Mouse (Mus musculus) stomach, embryonic 15.5 days (tissue): ENCODE data around the gene Ihh. TPM values are rescaled to one million over a fixed set of nuclear protein-coding genes. Genes with fewer than 3 reads are reported as not detected.
A peak's percentile ranks its signal among the peaks of the same experiment; 100 is the strongest.

Experiments
- ATAC-seq: fragments of 200-750 bp; cut with Nextera tagmentation; 2 replicates; pipeline ENCODE4 v1.8.0; 2017; ENCODE audit warnings: low read depth, moderate number of reproducible peaks, moderate TSS enrichment; ENCODE audit not compliant: insufficient read depth, low FRiP score
- H3K27ac ChIP-seq: fragments of 300-500 bp; sonication (generic); 2 replicates; pipeline ENCODE4 v1.5.1; 2015; ENCODE audit warnings: mild to moderate bottlenecking, inconsistent platforms
- H3K27me3 ChIP-seq: fragments of 300-500 bp; sonication (generic); replicated peaks from 2 replicates; pipeline ENCODE4 v1.6.1; 2015; ENCODE audit warnings: inconsistent platforms
- H3K36me3 ChIP-seq: fragments of 300-500 bp; sonication (generic); 2 replicates; pipeline ENCODE4 v1.6.1; 2015; ENCODE audit warnings: inconsistent platforms
- H3K4me1 ChIP-seq: fragments of 300-500 bp; sonication (generic); 2 replicates; pipeline ENCODE4 v1.6.1; 2015; ENCODE audit warnings: inconsistent platforms
- H3K4me2 ChIP-seq: fragments of 300-500 bp; sonication (generic); 2 replicates; pipeline ENCODE4 v1.6.1; 2015; ENCODE audit warnings: mild to moderate bottlenecking, inconsistent platforms
- H3K4me3 ChIP-seq: fragments of 300-500 bp; sonication (generic); replicated peaks from 2 replicates; pipeline ENCODE4 v1.5.1; 2015; ENCODE audit warnings: inconsistent platforms
- H3K9ac ChIP-seq: fragments of 300-500 bp; sonication (generic); 2 replicates; pipeline ENCODE4 v1.6.1; 2015; ENCODE audit warnings: inconsistent platforms
- H3K9me3 ChIP-seq: fragments of 300-500 bp; sonication (generic); 2 replicates; pipeline ENCODE4 v1.6.1; 2016; ENCODE audit warnings: inconsistent platforms
- WGBS: fragments of 180-500 bp; shearing (Covaris S2); methylation state at CpG from one replicate; pipeline ENCODE4 v1.1.7; 2015; 5-methylcytosine and 5-hydroxymethylcytosine counted together
- microRNA counts: library from miRNA; unstranded; fragments of <30 nt; microRNA quantifications from one replicate; lab custom pipeline; 2016
- microRNA-seq: library from miRNA; unstranded; fragments of <30 nt; microRNA quantifications from one replicate; pipeline ENCODE4, GENCODE M21; 2016
- polyA plus RNA-seq: library from polyadenylated mRNA; unstranded; fragments of >200 nt; fragmentation: Nextera tagmentation; extraction: Ambion mirVana; gene quantifications from 2 replicates; pipeline ENCODE4 v1.2.1, GENCODE M21; 2015

Gene Ihh
- polyA plus RNA-seq, 1 experiment from 2014 or later: 24.3 TPM

GRCm38 (mm10) chr1:74897976-74898375 is 53.5 kb downstream of the Ihh start:
- Histone ChIP-seq H3K27me3 (peaks cover 59% of the 10 kb centered on the region), H3K9ac (no peak overlapping the region), H3K4me3 (no peak overlapping the region), H3K27ac (no peak overlapping the region), H3K36me3 (no peaks in the 10 kb centered on the region), H3K9me3 (no peaks in the 10 kb centered on the region), H3K4me1 (peaks cover 16% of the 10 kb centered on the region), H3K4me2 (no peak overlapping the region)
- 7% methylated on average over 7 of the region's 7 CpGs for WGBS
- no peak for ATAC-seq

MicroRNAs within 50 kb of the gene (microRNA counts, 519-probe panel; counts per million panel counts)
- microRNA mmu-miR-375 (lab: Ali Mortazavi, UCI): 3,545 counts per million, percentile 89 among the panel's probes with 10 or more counts

Small RNAs within 50 kb of the gene (microRNA-seq; reads per million reads assigned to microRNA genes)
- gene Mir375: 29,939 reads per million, percentile 98 among the genes with 10 or more reads in this experiment

Other genes starting within 250 kb of the Ihh start
- 6.1 and 7.9 TPM in 2 replicates for gene Cyp27a1, start 238.1 kb downstream of the Ihh start, polyA plus RNA-seq
- gene Prkag3, start 202.5 kb downstream of the Ihh start, polyA plus RNA-seq: 0.28 and 0.36 TPM in 2 replicates
- gene Wnt6, start 179.8 kb downstream of the Ihh start, polyA plus RNA-seq: 1.4 and 1.8 TPM in 2 replicates
- 2.6 and 3.5 TPM in 2 replicates for gene Wnt10a, start 160.2 kb downstream of the Ihh start, polyA plus RNA-seq
- gene Cdk5r2, start 96.7 kb downstream of the Ihh start, polyA plus RNA-seq: 0.18 TPM in 2 replicates
- gene Fev, start 66.3 kb downstream of the Ihh start, polyA plus RNA-seq: 1.6 TPM in 2 replicates
- 2.2 and 3.9 TPM in 2 replicates for gene Cryba2, start 58.5 kb downstream of the Ihh start, polyA plus RNA-seq
- 0.06 TPM in 1 of 2 replicates, not detected in the other for gene Cfap65, start 16.1 kb downstream of the Ihh start, polyA plus RNA-seq
- 8.6 and 9.5 TPM in 2 replicates for gene Nhej1, start 173.5 kb upstream of the Ihh start, polyA plus RNA-seq
- gene Slc23a3, start 182.2 kb upstream of the Ihh start, polyA plus RNA-seq: 0.49 and 0.86 TPM in 2 replicates
- gene Cnppd1, start 191.0 kb upstream of the Ihh start, polyA plus RNA-seq: 38.8 and 44.9 TPM in 2 replicates
- gene Retreg2, start 191.1 kb upstream of the Ihh start, polyA plus RNA-seq: 43.8 and 47.8 TPM in 2 replicates
- gene Zfand2b, start 217.0 kb upstream of the Ihh start, polyA plus RNA-seq: 41.0 and 41.2 TPM in 2 replicates
- 23.9 and 26.8 TPM in 2 replicates for gene Abcb6, start 228.7 kb upstream of the Ihh start, polyA plus RNA-seq
- 24.7 and 26.7 TPM in 2 replicates for gene Ankzf1, start 240.5 kb upstream of the Ihh start, polyA plus RNA-seq
- 26.5 and 27.0 TPM in 2 replicates for gene Atg9a, start 240.5 kb upstream of the Ihh start, polyA plus RNA-seq